Mouse (Mus musculus) heart, postnatal 14 days (tissue): ENCODE measurements around the gene Ybx3. TPM values are rescaled to one million over a fixed set of nuclear protein-coding genes. Genes with fewer than 3 reads are reported as not detected.
A peak's percentile ranks its signal among the peaks of the same experiment; 100 is the strongest.

Experiments used
- DNase-seq, 2 experiments: peaks; one replicate each; pipeline ENCODE4 v3.0.0; 2021 to 2022
- intact Hi-C: fragments of 180-260 bp; cut with DNase I; formaldehyde crosslinking; loops from one replicate; pipeline ENCODE4 v1.15.1; 2025
- total RNA-seq, 2 experiments: library from RNA; stranded (reverse); gene quantifications; 2 replicates each; pipeline ENCODE4 v1.2.3; 2021

Ybx3 gene
- total RNA-seq, 2 experiments from 2014 or later, result 210 to 214 TPM

DNA sequence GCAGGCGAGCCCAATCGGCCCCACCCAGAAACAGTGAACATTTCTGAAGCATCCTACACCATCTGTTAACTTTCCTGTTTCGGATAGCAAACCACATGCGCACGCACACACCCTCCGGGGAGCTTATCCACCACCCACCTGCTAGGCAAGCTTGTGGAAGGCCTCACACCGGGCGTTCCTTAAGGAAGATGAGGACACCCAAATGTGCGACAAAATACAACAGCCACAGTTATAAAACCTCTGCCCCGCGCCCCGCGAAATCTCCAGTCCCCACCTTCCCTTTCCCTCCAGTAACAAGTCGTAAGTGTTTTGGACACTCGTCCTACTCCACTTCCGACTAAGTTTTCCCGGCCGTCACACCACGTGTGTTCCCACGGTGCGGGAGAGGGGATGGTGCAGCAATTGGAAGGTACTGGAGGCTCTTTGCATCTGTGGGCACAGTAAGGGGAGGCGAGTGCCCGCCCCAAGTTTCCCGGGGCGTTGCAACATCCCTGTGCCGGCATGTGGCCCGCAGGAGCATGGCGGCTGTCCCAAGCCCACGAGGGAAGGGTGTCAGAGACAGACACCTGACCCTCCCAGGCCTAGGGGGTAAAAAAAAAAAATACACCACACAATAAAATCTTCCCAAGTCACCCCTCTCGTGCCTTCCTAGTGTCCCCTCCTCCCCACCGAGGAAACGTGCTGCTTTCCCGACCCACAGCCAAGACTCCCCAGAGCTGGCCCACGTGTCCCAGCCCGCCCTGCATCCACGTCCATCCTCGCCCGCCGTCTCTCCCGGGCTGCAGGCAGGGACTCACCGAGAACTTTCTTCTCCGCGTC, 846 bp downstream of the Ybx3 start:
- DNase-seq, result peak; percentile 66 to 67
- intact Hi-C loops, result loop anchor here (2.0 kb wide), 1 partner anchor 31 kb away; no protein-coding TSS in a partner anchor

DNA sequence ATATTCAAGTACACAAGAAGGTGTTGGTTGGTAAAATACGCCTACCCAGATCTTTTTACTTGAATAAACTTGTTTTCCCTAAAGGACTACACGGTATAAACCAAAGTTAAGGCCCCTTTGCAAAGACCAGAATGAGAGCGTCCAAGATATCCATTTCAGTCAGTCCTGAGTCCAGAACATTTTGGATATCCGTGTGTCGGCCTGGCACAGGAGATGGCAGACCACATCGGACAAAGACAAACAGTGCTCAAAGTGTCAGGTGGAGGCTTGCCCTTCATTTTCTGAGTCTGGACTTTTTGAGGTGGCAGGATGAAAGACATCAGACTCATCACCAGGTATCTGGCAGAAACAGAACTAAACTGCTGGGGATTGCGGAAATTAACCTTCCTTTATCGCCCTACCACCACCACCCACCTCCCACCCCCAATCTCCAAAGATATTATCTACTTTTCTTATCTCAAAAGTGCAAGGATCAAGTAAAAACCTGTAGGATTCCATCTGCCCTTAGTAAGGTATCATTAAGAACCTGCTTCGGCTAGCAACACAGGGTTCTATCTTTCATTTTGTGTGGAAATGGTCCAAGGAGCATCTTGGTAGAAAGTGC, 1.8 kb downstream of the Ybx3 start:
- intact Hi-C loops, result no loop called here
- DNase-seq, result no peak

DNA sequence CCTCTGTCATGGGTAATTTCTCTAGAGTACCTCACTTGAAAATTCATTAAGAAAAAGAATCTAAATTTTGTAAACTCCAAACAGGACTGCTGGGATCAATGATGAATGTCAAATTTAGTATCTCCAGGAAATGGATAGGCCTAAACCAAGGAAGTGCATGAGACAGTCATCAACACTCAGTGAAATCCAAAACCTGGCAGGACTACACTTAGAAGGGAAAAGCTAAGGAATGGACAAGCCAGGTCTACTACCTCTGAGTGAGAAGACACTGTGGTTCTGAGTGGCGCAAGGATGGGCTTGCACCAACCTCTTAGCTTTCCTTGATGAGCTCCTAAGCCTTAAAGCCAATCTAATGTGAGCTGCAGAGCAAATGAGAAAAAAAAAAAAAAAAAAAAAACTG, 2.8 kb downstream of the Ybx3 start:
- intact Hi-C loops, result no loop called here
- no peak for DNase-seq

DNA sequence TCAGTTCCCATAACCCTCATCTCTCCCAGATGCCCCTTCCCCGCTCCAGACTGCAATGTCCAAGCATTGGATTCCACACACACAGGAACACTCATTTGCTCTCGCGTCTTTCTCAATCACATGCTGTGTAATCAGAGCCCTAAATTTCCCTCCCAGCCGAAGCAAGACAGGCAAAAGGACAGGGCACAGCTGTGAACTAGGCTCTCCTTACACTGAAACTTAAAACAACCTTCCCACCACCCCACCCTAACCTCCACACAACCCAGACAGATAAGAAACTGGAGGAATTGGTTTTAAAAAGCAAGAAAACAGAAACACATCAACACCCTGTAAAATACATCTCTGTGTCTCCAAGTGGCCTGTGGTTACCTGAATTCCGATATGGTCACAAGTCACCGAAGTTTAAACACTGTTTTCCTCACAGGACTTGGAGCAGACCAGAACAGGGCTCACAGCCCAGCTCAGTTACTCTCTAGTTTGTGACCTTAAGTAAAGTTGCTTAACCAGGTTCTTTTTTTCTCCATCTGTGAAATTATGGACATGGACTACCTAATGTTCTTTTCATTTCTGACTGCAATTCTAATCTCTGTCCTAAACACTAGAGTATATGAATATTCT, 4.5 kb downstream of the Ybx3 start:
- DNase-seq, result no peak
- intact Hi-C loops, result no loop called here

DNA sequence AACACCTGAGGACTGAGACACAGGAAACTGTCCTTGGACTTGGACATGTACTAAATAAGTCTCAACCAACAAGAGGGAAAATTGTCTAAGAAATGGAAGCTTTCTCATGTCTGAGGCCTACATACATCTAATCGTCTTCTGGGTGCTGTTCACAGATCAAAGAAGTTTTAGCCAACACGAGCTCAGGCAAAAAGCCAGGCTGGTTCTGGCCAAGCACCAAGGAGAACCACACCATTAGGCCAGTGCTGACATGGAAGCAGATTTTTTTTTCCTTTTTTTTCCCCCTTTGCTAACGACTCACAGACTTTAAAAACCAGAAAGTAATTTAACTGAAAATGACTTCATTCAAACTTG, 5.3 kb downstream of the Ybx3 start:
- intact Hi-C loops, result no loop called here
- peak in 1 of 2 experiments; percentile 46 for DNase-seq

DNA sequence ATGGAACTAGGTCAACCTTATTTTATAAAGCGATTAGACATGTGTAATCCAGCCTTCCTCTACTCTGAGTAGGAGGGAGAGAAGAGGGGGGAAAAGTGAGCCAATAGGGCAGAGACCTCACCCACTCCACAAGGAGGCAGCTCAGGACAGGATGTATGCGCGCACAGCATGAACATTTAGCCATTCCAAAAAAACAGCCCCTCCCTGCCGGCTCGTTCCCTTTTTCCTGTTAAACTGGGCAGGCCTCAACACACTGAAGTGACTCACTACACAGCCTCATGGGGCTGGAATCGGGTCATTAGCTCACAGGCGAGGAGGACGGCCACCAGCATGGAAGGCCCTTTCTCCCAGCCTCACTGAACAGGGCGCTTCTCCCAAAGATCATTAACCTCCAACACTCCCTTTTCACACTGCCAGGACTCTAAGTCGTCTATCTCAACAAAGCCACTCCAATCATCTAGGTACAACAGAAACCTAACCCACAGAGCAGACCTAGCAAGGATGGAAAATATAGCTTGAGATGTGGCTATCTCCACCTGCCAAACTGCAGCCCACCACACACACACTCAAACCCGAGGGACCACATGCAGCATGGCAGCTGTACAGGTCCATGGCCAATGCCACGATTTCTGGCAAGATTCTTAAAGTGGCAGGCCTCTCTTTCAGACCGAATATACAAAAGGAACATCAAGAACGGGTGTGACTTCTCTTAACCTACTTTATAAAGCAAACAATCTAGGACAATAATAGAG, 5.9 kb downstream of the Ybx3 start:
- intact Hi-C loops, result no loop called here

GRCm38 (mm10) chr6:131378858-131379428, 9.3 kb downstream of the Ybx3 start:
- intact Hi-C loops, result no loop called here
- no peak for DNase-seq

More for the DNA sequence above, 5.9 kb downstream of the Ybx3 start:
- DNase-seq, result peak; percentile 74 to 75

- intact Hi-C loops, result no loop called here
- DNase-seq, result no peak
Observed at GRCm38 (mm10) chr6:131377378-131377777, 10.9 kb downstream of the Ybx3 start.

- no peak for DNase-seq
- intact Hi-C loops, result no loop called here
Observed at GRCm38 (mm10) chr6:131374594-131375340, 13.5 kb downstream of the Ybx3 start.

DNA sequence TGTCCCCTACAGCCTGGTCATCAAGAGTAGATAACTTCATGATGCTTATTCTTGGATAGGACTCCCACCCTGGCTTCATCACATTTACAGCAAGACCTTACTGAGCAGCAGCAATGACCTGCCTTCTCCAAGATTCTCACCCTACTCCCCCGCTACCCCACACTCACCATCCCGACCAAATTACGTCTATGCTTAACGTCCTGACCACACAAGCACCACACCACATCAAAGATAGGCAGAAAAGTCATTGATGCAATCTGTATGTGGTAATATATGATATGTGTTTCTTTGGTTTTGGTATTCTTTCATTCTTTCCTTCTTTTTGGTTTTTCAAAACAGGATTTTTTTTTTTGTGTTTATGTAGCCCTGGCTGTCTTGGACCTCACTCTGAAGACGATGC, 15.1 kb downstream of the Ybx3 start:
- intact Hi-C loops, result no loop called here
- no peak for DNase-seq

- DNase-seq, result no peak
- intact Hi-C loops, result no loop called here
Observed at GRCm38 (mm10) chr6:131370767-131371166, 17.5 kb downstream of the Ybx3 start.

GRCm38 (mm10) chr6:131369866-131370616, 18.2 kb downstream of the Ybx3 start:
- no peak for DNase-seq
- intact Hi-C loops, result loop anchor here (5.0 kb wide), 1 partner anchor 78 kb away; the partner anchor contains the start of gene Magohb

DNA sequence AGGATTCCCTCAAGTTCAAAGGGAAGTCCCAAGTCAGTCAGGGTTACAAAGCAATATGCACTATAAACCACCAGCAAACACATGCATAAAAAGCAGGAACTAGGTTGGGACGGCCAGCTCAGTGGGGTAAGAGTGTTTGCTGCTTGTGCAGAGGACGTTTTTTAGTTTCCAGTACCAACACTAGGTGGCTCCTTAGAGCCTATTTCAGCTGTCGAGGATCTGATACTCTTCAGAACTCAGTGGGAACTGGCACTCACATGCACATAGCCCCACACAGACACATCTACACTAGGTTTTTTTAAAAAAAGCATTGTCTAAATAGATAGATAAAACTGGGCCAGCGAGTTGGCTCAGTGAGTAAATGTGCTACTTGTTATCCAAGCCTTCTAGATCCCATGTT, 21.2 kb downstream of the Ybx3 start:
- intact Hi-C loops, result loop anchor here (1.0 to 5.0 kb wide), 2 partner anchors 54 to 75 kb away; partner anchors contain the start of gene Magohb
- peak in 1 of 2 experiments; percentile 50 for DNase-seq

DNA sequence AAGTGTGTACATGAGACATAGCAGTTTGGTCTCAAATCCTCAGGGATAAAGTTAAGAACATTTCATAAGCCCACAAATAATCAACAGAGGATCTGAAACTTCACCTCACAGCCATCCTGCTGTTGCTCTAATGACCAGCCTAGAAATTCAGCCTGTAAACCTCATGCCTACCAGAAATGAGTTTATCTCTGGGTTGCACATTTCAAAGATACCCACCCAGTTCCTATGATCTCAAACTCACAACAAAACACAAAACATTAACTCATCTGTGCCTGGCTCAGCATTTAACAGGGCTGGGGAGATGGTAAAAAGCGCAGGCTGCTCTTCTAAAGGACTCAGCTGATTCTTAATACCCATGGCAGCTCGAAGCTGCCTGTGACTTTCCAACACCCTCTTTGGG, 23.9 kb downstream of the Ybx3 start:
- DNase-seq, result no peak
- intact Hi-C loops, result no loop called here

DNA sequence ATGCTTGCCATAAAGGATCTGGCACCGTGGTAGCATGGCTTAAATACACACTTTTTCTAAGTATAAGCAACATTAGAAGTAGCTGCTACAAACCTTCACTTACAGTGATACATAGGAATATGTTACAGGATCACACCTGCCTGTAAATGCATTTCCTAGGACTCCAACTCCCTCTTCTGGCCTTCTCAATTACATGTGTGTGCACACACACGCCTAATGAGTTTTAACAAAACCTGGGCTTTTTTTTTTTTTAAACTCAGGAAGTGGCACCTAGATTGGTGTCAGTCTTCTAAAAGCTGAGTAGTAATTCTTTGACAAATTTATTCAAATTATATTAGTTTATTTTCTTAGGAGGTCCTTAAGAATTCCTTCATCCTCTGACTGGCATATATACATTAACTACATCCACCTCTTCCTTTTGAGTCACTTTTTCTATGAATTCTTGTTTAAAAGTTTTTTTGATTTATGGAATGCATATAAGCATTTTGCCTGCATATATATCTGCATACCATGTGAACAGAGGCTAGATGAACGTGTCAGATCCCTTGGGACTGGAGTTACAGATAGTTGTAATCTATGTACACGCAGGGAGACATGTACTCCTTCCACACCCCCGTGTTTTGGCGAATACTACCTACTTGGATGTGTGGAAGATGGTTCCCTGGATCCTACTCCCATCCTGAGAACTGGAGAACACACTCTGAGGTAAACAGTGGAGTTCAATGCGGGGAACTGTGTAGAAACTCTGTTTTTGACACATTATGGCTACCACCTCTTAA, 25.1 kb downstream of the Ybx3 start:
- DNase-seq, result no peak
- intact Hi-C loops, result no loop called here

DNA sequence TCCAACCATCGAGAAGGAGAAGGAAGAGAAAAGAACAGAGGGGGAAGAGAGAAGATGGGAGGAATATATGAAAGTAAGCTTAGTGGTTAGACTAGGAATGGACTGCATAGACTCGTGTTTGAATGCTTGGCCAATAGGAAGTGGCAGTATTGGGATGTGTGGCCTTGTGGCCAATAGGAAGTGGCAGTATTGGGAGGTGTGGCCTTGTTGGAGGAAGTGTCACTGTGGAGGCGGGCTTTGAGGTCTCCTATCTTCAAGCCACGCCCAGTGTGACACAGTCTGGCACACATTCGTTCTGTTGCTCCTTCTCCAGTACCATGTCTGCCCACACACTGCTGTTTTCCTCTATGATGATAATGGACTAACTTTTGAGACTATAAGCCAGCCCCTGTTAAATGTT, 27.6 kb downstream of the Ybx3 start:
- peak in 1 of 2 experiments; percentile 10 for DNase-seq
- intact Hi-C loops, result no loop called here

DNA sequence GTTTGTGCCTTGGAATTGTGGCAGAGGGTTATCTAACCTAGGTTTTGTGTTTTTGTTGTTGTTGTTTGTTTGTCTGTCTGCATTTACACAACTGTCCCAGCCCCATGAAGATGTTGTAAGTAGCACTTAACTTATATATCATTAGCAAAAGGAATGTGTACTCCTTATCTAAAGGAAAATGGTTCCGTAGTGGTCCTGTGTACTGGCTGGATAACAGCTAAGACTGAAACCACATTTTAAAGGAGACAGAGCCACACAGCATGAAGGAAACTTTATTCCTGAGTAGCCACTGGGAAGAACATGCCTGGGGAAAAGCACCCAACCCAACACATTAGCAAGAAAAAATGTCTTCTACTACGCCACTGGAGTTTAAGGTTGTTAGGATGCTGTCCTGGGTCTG, 28.7 kb downstream of the Ybx3 start:
- intact Hi-C loops, result no loop called here
- DNase-seq, result no peak

DNA sequence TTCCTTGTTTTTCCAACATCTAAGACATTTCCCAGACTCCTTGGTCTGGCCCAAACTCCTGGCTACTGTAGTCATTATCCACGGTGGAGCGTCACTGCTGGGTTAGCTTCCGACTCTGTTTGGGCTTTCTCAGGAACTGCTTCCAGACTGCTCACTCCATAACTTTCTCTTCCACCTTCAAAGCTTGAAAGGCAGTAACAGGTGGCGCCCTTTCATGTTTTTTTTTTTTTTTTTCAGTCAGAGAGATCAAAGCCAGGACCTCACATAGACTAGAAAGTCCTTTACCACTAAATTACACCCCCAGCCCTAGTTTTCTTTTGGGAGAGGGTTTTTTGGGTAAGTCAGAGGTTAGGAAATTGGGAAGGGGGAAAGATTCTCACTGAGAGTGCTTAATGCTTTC, 33.4 kb downstream of the Ybx3 start:
- intact Hi-C loops, result no loop called here
- no peak for DNase-seq
